Mouse (Mus musculus) testis, adult 2 months (tissue): ENCODE results near the gene Arhgap27. TPM values are rescaled to one million over a fixed set of nuclear protein-coding genes. Genes with fewer than 3 reads are reported as not detected.

ENCODE experiments used
- H3K27ac ChIP-seq: fragments of 200-500 bp; 2 replicates; pipeline ENCODE4 v1.5.1; 2012; ENCODE audit warnings: low read depth, low read length; ENCODE audit not compliant: control insufficient read depth, insufficient read depth
- H3K27me3 ChIP-seq: fragments of 200-500 bp; 2 replicates; pipeline ENCODE4 v1.6.1; 2012; ENCODE audit warnings: mild to moderate bottlenecking, low read length, moderate library complexity; ENCODE audit not compliant: control insufficient read depth, insufficient read depth
- H3K36me3 ChIP-seq: fragments of 200-500 bp; 2 replicates; pipeline ENCODE4 v1.6.1; 2012; ENCODE audit warnings: mild to moderate bottlenecking, low read length; ENCODE audit not compliant: control insufficient read depth, insufficient read depth
- H3K4me1 ChIP-seq: fragments of 200-500 bp; 2 replicates; pipeline ENCODE4 v1.6.1; 2012; ENCODE audit warnings: low read length; ENCODE audit not compliant: control insufficient read depth, insufficient read depth
- H3K4me3 ChIP-seq: fragments of 200-500 bp; 2 replicates; pipeline ENCODE4 v1.5.1; 2012; ENCODE audit warnings: low read depth, mild to moderate bottlenecking, low read length, moderate library complexity, mixed read lengths; ENCODE audit not compliant: control insufficient read depth
- CTCF ChIP-seq: fragments of 200-500 bp; IDR thresholded peaks from 2 replicates; pipeline ENCODE4 v1.5.1; 2012; ENCODE audit warnings: low read depth, mild to moderate bottlenecking, inconsistent platforms, low read length, moderate library complexity; ENCODE audit not compliant: control insufficient read depth, insufficient read depth, insufficient replicate concordance
- POLR2A ChIP-seq: fragments of 200-500 bp; IDR thresholded peaks from 2 replicates; pipeline ENCODE4 v1.6.1; 2012; ENCODE audit warnings: low read depth, mild to moderate bottlenecking, inconsistent platforms, low read length, moderate library complexity; ENCODE audit not compliant: control insufficient read depth
- polyA plus RNA-seq: library from polyadenylated mRNA; depleted of rRNA; stranded (reverse); fragments of >200 nt; gene quantifications from 2 replicates; pipeline ENCODE4 v1.2.3, GENCODE M21; 2012

Arhgap27 gene
- polyA plus RNA-seq, 1 experiment: 1.0 TPM

GRCm38 (mm10) chr11:103332890-103333651, 30.4 kb downstream of the Arhgap27 start:
- no peak overlapping the region for H3K27ac ChIP-seq
- peaks cover 14% of the 10 kb centered on the region for H3K4me1 ChIP-seq
- peak overlapping the region; percentile 57 for H3K4me3 ChIP-seq
- H3K27me3 ChIP-seq: no peaks in the 10 kb centered on the region
- no peak for TF ChIP-seq POLR2A
- no peak for TF ChIP-seq CTCF
- no peaks in the 10 kb centered on the region for H3K36me3 ChIP-seq

- H3K4me3 ChIP-seq: peak overlapping the region; percentile 57; the same call in 1 of the 2 replicates
- H3K27me3 ChIP-seq: no peaks in the 10 kb centered on the region
- peak; percentile 76 for TF ChIP-seq CTCF
- TF ChIP-seq POLR2A: no peak
- peaks cover 14% of the 10 kb centered on the region for H3K4me1 ChIP-seq
- H3K27ac ChIP-seq: no peak overlapping the region
- no peaks in the 10 kb centered on the region for H3K36me3 ChIP-seq
Observed at GRCm38 (mm10) chr11:103332186-103332889, 31.2 kb downstream of the Arhgap27 start.

- H3K36me3 ChIP-seq: no peaks in the 10 kb centered on the region
- H3K4me1 ChIP-seq: peaks cover 17% of the 10 kb centered on the region
- H3K27me3 ChIP-seq: no peaks in the 10 kb centered on the region
- H3K27ac ChIP-seq: no peak overlapping the region
- TF ChIP-seq POLR2A (no peak), CTCF (no peak)
- H3K4me3 ChIP-seq: no peak overlapping the region
Observed at GRCm38 (mm10) chr11:103331502-103332185, 31.8 kb downstream of the Arhgap27 start.

- Histone ChIP-seq H3K4me3 (no peak overlapping the region), H3K36me3 (no peaks in the 10 kb centered on the region), H3K27ac (no peak overlapping the region), H3K4me1 (peaks cover 17% of the 10 kb centered on the region), H3K27me3 (no peaks in the 10 kb centered on the region)
- no peak for TF ChIP-seq CTCF
- no peak for TF ChIP-seq POLR2A
Observed at GRCm38 (mm10) chr11:103330651-103331319, 32.7 kb downstream of the Arhgap27 start.

- no peaks in the 10 kb centered on the region for H3K27me3 ChIP-seq
- TF ChIP-seq CTCF: peak; percentile 90; the same call in 1 of the 2 replicates
- no peak for TF ChIP-seq POLR2A
- no peak overlapping the region for H3K4me3 ChIP-seq
- H3K27ac ChIP-seq: no peak overlapping the region
- peaks cover 3% of the 10 kb centered on the region; the same call in 1 of the 2 replicates for H3K4me1 ChIP-seq
- no peaks in the 10 kb centered on the region for H3K36me3 ChIP-seq
Observed at GRCm38 (mm10) chr11:103326950-103327349, 36.5 kb downstream of the Arhgap27 start.

- H3K27me3 ChIP-seq: no peaks in the 10 kb centered on the region
- peaks cover 3% of the 10 kb centered on the region; the same call in 1 of the 2 replicates for H3K4me1 ChIP-seq
- no peaks in the 10 kb centered on the region for H3K36me3 ChIP-seq
- H3K27ac ChIP-seq: no peak overlapping the region
- H3K4me3 ChIP-seq: no peak overlapping the region
- TF ChIP-seq POLR2A (no peak), CTCF (peak; percentile 67; the same call in 1 of the 2 replicates)
Observed at GRCm38 (mm10) chr11:103325172-103325571, 38.3 kb downstream of the Arhgap27 start.
